Mouse (Mus musculus): ENCODE results near the gene Stk24. TPM values are rescaled to one million over a fixed set of nuclear protein-coding genes. Genes with fewer than 3 reads are reported as not detected.
A peak's percentile ranks its signal among the peaks of the same experiment; 100 is the strongest.

Gene Stk24
- total and polyA plus RNA-seq, 3 experiments: 62.5 to 79.3 TPM; not detected in 1

DNA sequence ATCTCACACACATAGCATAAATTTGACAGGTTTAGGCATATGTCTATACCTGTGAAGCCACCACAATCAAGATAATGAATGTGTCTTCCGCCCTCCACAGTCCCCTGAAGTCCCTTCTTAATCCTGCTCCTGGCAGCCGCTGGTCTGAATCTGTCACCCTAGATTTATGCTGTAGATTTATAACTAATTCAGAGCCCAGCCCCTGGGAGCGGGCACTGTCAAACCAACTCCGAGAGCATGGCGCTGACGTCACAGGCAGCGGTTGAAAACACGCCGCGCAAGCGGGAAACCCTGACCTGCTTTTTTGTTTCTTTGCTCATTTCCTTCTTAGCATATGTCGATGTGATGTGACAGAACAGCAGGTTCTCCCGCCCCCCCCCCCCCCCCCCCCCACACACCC is 25.3 kb upstream of the Stk24 start:
- DNase-seq (ENCODE audit: low read depth, low spot score): no peak
- Histone ChIP-seq H3K36me3 (ENCODE audit: control insufficient read depth in 1 of 2, insufficient read depth in 2 of 2, low read length in 2 of 2) (no peaks in the 10 kb centered on the region), H3K9me3 (replicated peaks; ENCODE audit: insufficient read depth, low read length) (no peaks in the 10 kb centered on the region), H3K27me3 (ENCODE audit: control insufficient read depth in 1 of 2, insufficient read depth in 2 of 2, low read length in 2 of 2) (no peaks in the 10 kb centered on the region; a peak in 2 of 4 replicates), H3K79me2 (ENCODE audit: control insufficient read depth, insufficient read depth, low read length, poor library complexity) (no peaks in the 10 kb centered on the region), H3K4me1 (ENCODE audit: control insufficient read depth in 1 of 2, insufficient read depth in 2 of 2, low read length in 2 of 2) (no peaks in the 10 kb centered on the region), H3K4me3 (ENCODE audit: control insufficient read depth in 1 of 2, insufficient read depth in 1 of 2, low read depth in 2 of 2, low read length in 2 of 2) (no peak overlapping the region), H3K27ac (ENCODE audit: control insufficient read depth, low read depth, low read length) (no peak overlapping the region), H3K9ac (ENCODE audit: control insufficient read depth, low read depth, low read length, poor library complexity, severe bottlenecking) (no peak overlapping the region)
- TF ChIP-seq BHLHE40 (IDR thresholded peaks at IDR 0.05; ENCODE audit: borderline replicate concordance, low read depth, low read length) (no peak), CHD2 (IDR thresholded peaks at IDR 0.05; ENCODE audit: low read length) (no peak), NELFE (IDR thresholded peaks at IDR 0.05; ENCODE audit: low read depth, low read length) (no peak), SMC3 (IDR thresholded peaks at IDR 0.05; ENCODE audit: low read depth, low read length) (no peak), SIN3A (IDR thresholded peaks at IDR 0.05; ENCODE audit: low read length) (no peak), POLR2A (IDR thresholded peaks at IDR 0.05; ENCODE audit: control insufficient read depth in 1 of 2, insufficient read depth in 1 of 2, low read depth in 1 of 2, low read length in 2 of 2, poor library complexity in 1 of 2) (no peak)

DNA sequence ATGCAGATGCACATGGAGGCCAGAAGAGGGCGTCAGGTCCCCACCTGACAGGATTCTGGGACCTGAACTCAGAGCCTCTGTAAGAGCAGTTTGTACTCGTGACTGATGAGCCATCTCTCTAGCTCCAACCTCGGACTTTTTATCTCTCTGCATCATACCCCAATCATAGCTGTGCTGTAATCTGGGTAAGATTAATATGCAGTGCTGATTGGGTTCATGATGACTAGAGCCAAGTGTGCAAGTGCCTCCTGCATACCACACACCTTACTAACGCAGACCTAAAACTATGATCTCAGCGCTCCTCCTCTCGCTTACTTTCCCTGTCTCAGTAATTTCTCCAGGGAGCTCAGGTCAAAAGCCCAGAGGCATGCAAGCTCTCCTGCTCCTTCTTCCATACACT is 19.9 kb upstream of the Stk24 start:
- Histone ChIP-seq H3K9ac (ENCODE audit: control insufficient read depth, low read depth, low read length, poor library complexity, severe bottlenecking) (no peak overlapping the region), H3K79me2 (ENCODE audit: control insufficient read depth, insufficient read depth, low read length, poor library complexity) (no peaks in the 10 kb centered on the region), H3K4me1 (ENCODE audit: control insufficient read depth in 1 of 2, insufficient read depth in 2 of 2, low read length in 2 of 2) (no peaks in the 10 kb centered on the region), H3K9me3 (replicated peaks; ENCODE audit: insufficient read depth, low read length) (no peaks in the 10 kb centered on the region), H3K27me3 (ENCODE audit: control insufficient read depth in 1 of 2, insufficient read depth in 2 of 2, low read length in 2 of 2) (peaks cover 0 to 1% of the 10 kb centered on the region in 2 experiments; a peak in 2 of 4 replicates), H3K4me3 (ENCODE audit: control insufficient read depth in 1 of 2, insufficient read depth in 1 of 2, low read depth in 2 of 2, low read length in 2 of 2) (no peak overlapping the region), H3K27ac (ENCODE audit: control insufficient read depth, low read depth, low read length) (no peak overlapping the region), H3K36me3 (ENCODE audit: control insufficient read depth in 1 of 2, insufficient read depth in 2 of 2, low read length in 2 of 2) (no peaks in the 10 kb centered on the region)
- DNase-seq (ENCODE audit: low read depth, low spot score): no peak
- TF ChIP-seq MXI1 (IDR thresholded peaks at IDR 0.05; ENCODE audit: low read depth, low read length) (no peak), CTCF (IDR thresholded peaks at IDR 0.05 in 2 of 3, conservative IDR thresholded peaks at IDR 0.05 in 1 of 3; ENCODE audit: control insufficient read depth in 1 of 3, insufficient read depth in 1 of 3, low read depth in 2 of 3, low read length in 3 of 3, poor library complexity in 1 of 3, severe bottlenecking in 1 of 3) (peak in 2 of 3 experiments; percentile 5 to 22; a peak in 2 of 6 replicates)

DNA sequence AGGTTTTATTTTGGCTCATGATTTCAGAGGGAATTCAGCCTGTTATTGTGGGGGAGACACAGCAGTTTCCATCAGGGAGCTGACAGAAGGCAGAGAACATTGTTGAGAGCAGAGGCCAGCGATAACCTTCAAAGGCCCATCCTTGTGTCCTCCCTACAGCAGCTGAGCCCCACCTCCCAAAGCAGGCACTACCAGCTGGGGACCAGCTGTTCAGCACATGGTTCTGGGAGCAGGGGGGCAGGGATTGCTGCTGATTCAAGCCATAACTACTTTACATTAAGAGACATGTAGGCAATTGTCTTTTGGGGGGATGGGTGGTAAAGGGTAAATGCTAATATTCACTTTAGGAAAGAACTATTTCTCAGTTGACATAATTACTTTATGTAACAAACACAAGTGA is 17.7 kb upstream of the Stk24 start:
- no peak for TF ChIP-seq ZC3H11A (IDR thresholded peaks at IDR 0.05; ENCODE audit: low read depth, low read length)
- no peak for TF ChIP-seq RCOR1 (IDR thresholded peaks at IDR 0.05; ENCODE audit: low read depth, low read length)
- TF ChIP-seq HCFC1 (IDR thresholded peaks at IDR 0.05; ENCODE audit: low read depth, low read length): no peak
- TF ChIP-seq GABPA (IDR thresholded peaks at IDR 0.05; ENCODE audit: low read depth, low read length): no peak
- no peak for TF ChIP-seq MXI1 (IDR thresholded peaks at IDR 0.05; ENCODE audit: low read depth, low read length)
- DNase-seq (ENCODE audit: low read depth, low spot score): no peak
- Histone ChIP-seq H3K9ac (ENCODE audit: control insufficient read depth, low read depth, low read length, poor library complexity, severe bottlenecking) (no peak overlapping the region), H3K79me2 (ENCODE audit: control insufficient read depth, insufficient read depth, low read length, poor library complexity) (no peaks in the 10 kb centered on the region), H3K4me3 (ENCODE audit: control insufficient read depth in 1 of 2, insufficient read depth in 1 of 2, low read depth in 2 of 2, low read length in 2 of 2) (no peak overlapping the region), H3K36me3 (ENCODE audit: control insufficient read depth in 1 of 2, insufficient read depth in 2 of 2, low read length in 2 of 2) (no peaks in the 10 kb centered on the region), H3K4me1 (ENCODE audit: control insufficient read depth in 1 of 2, insufficient read depth in 2 of 2, low read length in 2 of 2) (no peaks in the 10 kb centered on the region), H3K27me3 (ENCODE audit: control insufficient read depth in 1 of 2, insufficient read depth in 2 of 2, low read length in 2 of 2) (peaks cover 0 to 1% of the 10 kb centered on the region in 2 experiments; a peak in 2 of 4 replicates), H3K27ac (ENCODE audit: control insufficient read depth, low read depth, low read length) (no peak overlapping the region), H3K9me3 (replicated peaks; ENCODE audit: insufficient read depth, low read length) (no peaks in the 10 kb centered on the region)
